Mouse (Mus musculus): ENCODE data around the gene Hspa12a. TPM values are rescaled to one million over a fixed set of nuclear protein-coding genes. Genes with fewer than 3 reads are reported as not detected.

Hspa12a gene
- polyA plus RNA-seq, 1 experiment from 2014 or later = 83.0 TPM

DNA sequence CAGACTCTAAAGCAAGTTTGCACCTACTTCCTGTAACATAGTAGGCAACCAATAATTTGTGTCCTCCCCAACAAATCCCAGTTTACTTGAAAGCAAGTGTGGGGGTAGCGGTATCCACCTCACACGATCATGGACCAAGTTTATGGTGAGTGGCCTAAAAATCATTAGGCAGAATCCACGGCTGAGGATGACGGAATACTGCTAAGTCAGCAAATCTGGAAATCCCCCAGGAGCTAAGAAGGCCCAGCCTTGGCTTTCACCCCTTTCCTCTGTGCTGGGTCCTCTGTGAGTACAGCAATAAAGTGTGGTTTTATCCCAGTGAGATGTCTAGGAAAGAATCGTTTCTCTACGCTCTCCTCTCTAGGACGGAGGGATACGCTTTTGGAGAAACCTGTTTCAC lies 11.3 kb upstream of the Hspa12a start:
- H3K4me2 ChIP-seq = no peak overlapping the region
- H3K4me1 ChIP-seq (replicated peaks) = no peaks in the 10 kb centered on the region
- ATAC-seq (ENCODE audit: low read depth) = no peak
- no peak overlapping the region for H3K4me3 ChIP-seq
- H3K9me3 ChIP-seq = no peaks in the 10 kb centered on the region
- H3K36me3 ChIP-seq = no peaks in the 10 kb centered on the region
- H3K27ac ChIP-seq (replicated peaks) = no peak overlapping the region
- peaks cover 72% of the 10 kb centered on the region for H3K27me3 ChIP-seq
- 88% methylated on average over 8 of the region's 8 CpGs for WGBS
- H3K9ac ChIP-seq = no peak overlapping the region

DNA sequence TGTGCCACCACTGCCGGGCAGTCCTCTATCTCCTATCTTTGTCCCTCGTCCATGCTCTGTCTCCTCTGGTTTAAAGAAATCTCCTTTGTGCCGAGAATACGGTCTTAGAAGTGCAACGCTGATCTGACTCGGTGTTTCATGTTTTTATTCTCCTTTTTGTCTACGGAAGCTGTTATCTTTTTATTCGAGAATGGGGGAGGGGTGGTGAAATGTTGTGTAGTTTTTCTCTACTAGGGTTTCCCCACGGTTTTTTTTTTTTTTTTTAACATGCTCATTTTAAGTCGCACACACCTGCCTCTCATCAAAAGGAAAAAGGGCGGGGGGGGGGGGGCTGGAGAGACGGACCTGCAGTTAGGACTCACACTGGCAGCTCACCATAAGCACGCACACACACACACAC lies 8.8 kb upstream of the Hspa12a start:
- Histone ChIP-seq H3K27ac (replicated peaks) (no peak overlapping the region), H3K27me3 (peaks cover 62% of the 10 kb centered on the region), H3K4me3 (no peak overlapping the region), H3K4me1 (replicated peaks) (no peaks in the 10 kb centered on the region), H3K9me3 (no peaks in the 10 kb centered on the region), H3K36me3 (no peaks in the 10 kb centered on the region), H3K9ac (no peak overlapping the region), H3K4me2 (no peak overlapping the region)
- 85% methylated on average over 13 of the region's 13 CpGs for WGBS
- no peak for ATAC-seq (ENCODE audit: low read depth)

DNA sequence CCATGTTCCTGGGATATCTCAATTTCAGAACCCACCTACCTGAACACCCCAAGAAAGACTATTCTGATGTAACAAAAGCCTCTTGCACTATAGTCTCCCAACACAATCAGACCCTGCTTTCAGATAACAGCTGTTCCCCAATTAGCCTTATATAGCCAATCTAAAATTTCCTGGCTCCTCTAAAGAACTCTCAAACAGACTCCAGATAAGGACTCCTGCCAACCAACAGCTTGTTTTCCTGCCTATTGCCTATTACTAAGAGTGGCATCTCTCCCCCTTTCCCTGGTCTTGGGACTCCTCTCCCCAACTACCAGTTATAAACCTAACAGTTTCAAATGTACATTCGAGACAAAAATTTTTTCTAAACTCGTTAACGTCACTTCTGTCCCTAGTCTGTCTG lies 8.1 kb upstream of the Hspa12a start:
- ATAC-seq (ENCODE audit: low read depth) = no peak
- Histone ChIP-seq H3K27me3 (peaks cover 69% of the 10 kb centered on the region), H3K27ac (replicated peaks) (no peak overlapping the region), H3K4me1 (replicated peaks) (no peaks in the 10 kb centered on the region), H3K36me3 (no peaks in the 10 kb centered on the region), H3K9ac (no peak overlapping the region), H3K4me3 (no peak overlapping the region), H3K4me2 (no peak overlapping the region), H3K9me3 (no peaks in the 10 kb centered on the region)
- 91% methylated on average over 3 of the region's 3 CpGs for WGBS

DNA sequence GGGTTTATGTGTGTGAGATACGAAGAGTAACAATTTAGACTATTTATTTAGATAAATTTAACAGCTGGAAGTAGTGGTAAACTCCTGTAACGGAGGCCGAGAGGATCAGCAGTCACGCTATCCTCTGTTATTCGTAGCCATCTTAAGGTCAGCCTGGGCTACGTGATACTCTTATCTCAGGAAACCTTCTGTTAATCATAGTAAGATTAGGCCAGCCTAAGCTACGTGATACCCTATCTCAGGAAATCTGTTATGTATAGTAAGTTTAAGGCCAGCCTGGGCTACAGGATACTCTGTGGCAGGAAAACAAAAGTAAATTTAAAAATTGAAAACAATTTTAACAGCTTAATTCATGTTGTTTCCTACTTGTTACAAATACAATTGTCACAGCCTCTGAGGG lies 2.5 kb upstream of the Hspa12a start:
- WGBS = 91% methylated on average over 7 of the region's 7 CpGs
- ATAC-seq (ENCODE audit: low read depth) = no peak
- Histone ChIP-seq H3K9me3 (no peaks in the 10 kb centered on the region), H3K27ac (replicated peaks) (no peak overlapping the region), H3K9ac (no peak overlapping the region), H3K36me3 (no peaks in the 10 kb centered on the region), H3K4me3 (no peak overlapping the region), H3K27me3 (peaks cover 52% of the 10 kb centered on the region), H3K4me1 (replicated peaks) (peaks cover 12% of the 10 kb centered on the region), H3K4me2 (no peak overlapping the region)

GRCm38 (mm10) chr19:58933062-58933461 lies 10.4 kb downstream of the Hspa12a start:
- H3K4me2 ChIP-seq = no peak overlapping the region
- no peaks in the 10 kb centered on the region for H3K36me3 ChIP-seq
- H3K9ac ChIP-seq = no peak overlapping the region
- H3K27ac ChIP-seq (replicated peaks) = no peak overlapping the region
- no peak overlapping the region for H3K4me3 ChIP-seq
- H3K27me3 ChIP-seq = peaks cover 83% of the 10 kb centered on the region
- H3K9me3 ChIP-seq = no peaks in the 10 kb centered on the region
- peaks cover 27% of the 10 kb centered on the region for H3K4me1 ChIP-seq (replicated peaks)
- no peak for ATAC-seq (ENCODE audit: low read depth)
- 6% methylated on average over 4 of the region's 4 CpGs for WGBS

DNA sequence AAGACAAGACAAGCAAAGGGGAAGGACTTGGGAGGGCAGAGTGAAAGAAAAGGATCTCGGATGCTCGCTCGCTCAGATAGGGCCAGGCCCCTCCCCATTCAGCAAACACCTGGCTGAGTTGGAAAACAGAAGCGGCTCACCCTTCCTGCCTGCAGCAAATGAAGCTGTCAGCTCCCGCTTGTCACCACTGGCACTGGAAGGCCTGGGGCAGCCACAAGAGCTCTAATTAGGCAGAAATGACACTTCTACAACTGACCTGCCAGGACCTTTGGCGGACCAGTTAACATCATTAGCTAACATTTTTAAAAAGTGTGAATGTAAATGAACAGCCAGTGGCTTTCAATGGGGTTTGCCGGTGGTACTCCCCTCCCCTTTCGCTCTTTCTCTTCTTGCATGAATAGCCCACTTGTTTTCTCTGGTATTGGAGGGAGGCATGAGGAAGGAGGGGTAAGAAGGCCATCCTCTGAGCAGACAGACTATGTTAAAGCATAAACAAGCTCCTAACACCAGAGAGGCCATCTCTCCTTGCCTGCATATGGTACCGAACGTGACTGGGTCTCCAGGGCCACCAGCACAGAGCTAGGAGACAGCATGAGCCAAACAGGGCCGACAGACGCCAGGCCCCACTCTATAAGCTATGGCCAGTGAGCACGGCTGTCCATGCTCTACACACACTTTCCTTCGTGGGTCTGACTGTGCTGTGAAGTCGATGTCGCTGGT lies 12.2 kb downstream of the Hspa12a start:
- Histone ChIP-seq H3K4me3 (no peak overlapping the region), H3K9me3 (no peaks in the 10 kb centered on the region), H3K4me1 (replicated peaks) (peaks cover 21% of the 10 kb centered on the region), H3K27ac (replicated peaks) (no peak overlapping the region), H3K9ac (0 out of 2 replicates have a peak overlapping the region, but pooled peaks have one; percentile 5), H3K27me3 (peaks cover 83% of the 10 kb centered on the region), H3K4me2 (no peak overlapping the region), H3K36me3 (no peaks in the 10 kb centered on the region)
- 16% methylated on average over 16 of the region's 16 CpGs for WGBS
- peak; percentile 43; the same call in 1 of the 2 replicates for ATAC-seq (ENCODE audit: low read depth)

- Histone ChIP-seq H3K27ac (replicated peaks) (no peak overlapping the region), H3K4me3 (no peak overlapping the region), H3K9ac (no peak overlapping the region), H3K4me2 (peak overlapping the region; percentile 33; the same call in 1 of the 2 replicates), H3K36me3 (no peaks in the 10 kb centered on the region), H3K9me3 (no peaks in the 10 kb centered on the region), H3K4me1 (replicated peaks) (peaks cover 8% of the 10 kb centered on the region), H3K27me3 (peaks cover 46% of the 10 kb centered on the region)
- WGBS = 28% methylated on average over 7 of the region's 7 CpGs
- no peak for ATAC-seq (ENCODE audit: low read depth)
Measured at GRCm38 (mm10) chr19:58919148-58919547, 24.3 kb downstream of the Hspa12a start.

DNA sequence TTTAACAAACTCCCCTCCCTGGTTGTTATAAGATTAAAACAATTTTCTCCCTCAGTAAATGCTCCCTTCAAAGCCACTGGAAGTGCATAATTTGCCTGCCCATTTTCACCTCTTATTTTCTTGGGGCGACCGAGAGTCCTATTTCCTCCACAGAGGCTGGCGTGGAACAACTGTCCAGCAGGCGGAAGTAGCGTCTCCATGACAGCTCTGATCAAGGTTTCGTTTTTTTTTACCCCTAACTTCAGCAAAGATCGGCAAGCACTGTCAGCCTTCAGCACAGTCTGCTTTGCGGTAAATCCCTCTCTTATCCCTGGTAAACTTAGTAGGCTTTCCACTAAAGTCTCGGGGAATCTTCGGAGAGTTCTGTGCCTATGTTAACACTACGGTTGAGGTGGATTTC lies 24.9 kb downstream of the Hspa12a start:
- H3K4me3 ChIP-seq = 0 out of 2 replicates have a peak overlapping the region, but pooled peaks have one; percentile 5
- ATAC-seq (ENCODE audit: low read depth) = no peak
- WGBS = 26% methylated on average over 11 of the region's 11 CpGs
- H3K4me1 ChIP-seq (replicated peaks) = peaks cover 8% of the 10 kb centered on the region
- H3K9ac ChIP-seq = no peak overlapping the region
- peaks cover 51% of the 10 kb centered on the region for H3K27me3 ChIP-seq
- no peaks in the 10 kb centered on the region for H3K9me3 ChIP-seq
- H3K27ac ChIP-seq (replicated peaks) = no peak overlapping the region
- H3K36me3 ChIP-seq = no peaks in the 10 kb centered on the region
- peak overlapping the region; percentile 33 for H3K4me2 ChIP-seq

DNA sequence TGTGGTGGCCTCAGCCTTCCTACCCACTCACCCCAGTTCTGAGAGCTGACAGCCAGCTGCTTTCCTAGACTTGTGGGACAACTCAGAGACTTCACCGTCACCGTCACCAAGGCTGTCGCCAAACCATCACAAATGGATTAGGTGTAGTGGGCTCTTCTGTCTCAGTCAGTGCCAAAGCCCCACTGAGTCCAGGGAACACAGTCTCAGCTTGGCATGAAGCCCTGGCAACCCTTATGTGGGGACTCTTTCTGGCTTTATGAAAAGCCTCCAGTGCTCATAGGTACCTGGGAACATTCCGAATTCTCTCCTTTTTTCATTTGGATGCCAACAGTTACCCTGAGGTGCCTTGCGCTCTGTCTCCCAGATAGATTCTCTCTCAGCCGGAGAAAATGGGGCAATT lies 30.2 kb downstream of the Hspa12a start:
- no peak overlapping the region for H3K4me3 ChIP-seq
- H3K36me3 ChIP-seq = no peaks in the 10 kb centered on the region
- H3K4me1 ChIP-seq (replicated peaks) = 0 out of 2 replicates have a peak, but pooled peaks cover 7% of the 10 kb centered on the region
- H3K27ac ChIP-seq (replicated peaks) = no peak overlapping the region
- 85% methylated on average over 6 of the region's 6 CpGs for WGBS
- H3K9me3 ChIP-seq = no peaks in the 10 kb centered on the region
- ATAC-seq (ENCODE audit: low read depth) = no peak
- H3K27me3 ChIP-seq = peaks cover 58% of the 10 kb centered on the region
- H3K4me2 ChIP-seq = no peak overlapping the region
- no peak overlapping the region for H3K9ac ChIP-seq

- Histone ChIP-seq H3K27ac (replicated peaks) (no peak overlapping the region), H3K4me2 (peak overlapping the region; percentile 58), H3K4me1 (replicated peaks) (0 out of 2 replicates have a peak, but pooled peaks cover 7% of the 10 kb centered on the region), H3K36me3 (no peaks in the 10 kb centered on the region), H3K9me3 (no peaks in the 10 kb centered on the region), H3K27me3 (peaks cover 47% of the 10 kb centered on the region), H3K4me3 (peak overlapping the region; percentile 37), H3K9ac (peak overlapping the region; percentile 62)
- 11% methylated on average over 9 of the region's 9 CpGs for WGBS
- peak; percentile 80 for ATAC-seq (ENCODE audit: low read depth)
Measured at GRCm38 (mm10) chr19:58911386-58911785, 32.1 kb downstream of the Hspa12a start.

GRCm38 (mm10) chr19:58910941-58911368 lies 32.5 kb downstream of the Hspa12a start:
- Histone ChIP-seq H3K27ac (replicated peaks) (no peak overlapping the region), H3K9me3 (no peaks in the 10 kb centered on the region), H3K4me3 (peak overlapping the region; percentile 37), H3K36me3 (no peaks in the 10 kb centered on the region), H3K4me2 (peak overlapping the region; percentile 58), H3K27me3 (peaks cover 47% of the 10 kb centered on the region), H3K4me1 (replicated peaks) (0 out of 2 replicates have a peak, but pooled peaks cover 7% of the 10 kb centered on the region), H3K9ac (peak overlapping the region; percentile 62)
- WGBS = 3% methylated on average over 11 of the region's 11 CpGs
- ATAC-seq (ENCODE audit: low read depth) = peak; percentile 76

DNA sequence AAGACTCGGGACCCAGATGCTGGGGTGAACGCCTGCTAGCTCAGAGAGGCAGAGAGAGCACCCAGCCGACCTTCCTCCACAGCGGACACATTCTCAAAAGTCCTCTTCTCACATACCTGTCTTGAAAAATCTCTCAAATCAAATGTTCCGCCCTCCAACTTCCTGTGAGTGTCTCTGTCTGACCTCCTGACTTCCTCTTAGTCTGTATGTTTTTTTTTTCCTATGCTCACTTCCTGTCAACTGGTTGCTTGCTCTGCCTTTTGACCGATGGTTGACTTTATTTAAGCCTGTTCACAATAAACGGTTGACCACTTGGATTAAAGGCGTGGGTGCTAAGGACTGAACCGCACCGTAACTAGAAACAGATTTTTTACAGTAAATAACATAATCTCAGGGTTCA lies 35.4 kb downstream of the Hspa12a start:
- H3K9me3 ChIP-seq = no peaks in the 10 kb centered on the region
- peaks cover 12% of the 10 kb centered on the region; the same call in 1 of the 2 replicates for H3K4me1 ChIP-seq (replicated peaks)
- H3K27me3 ChIP-seq = peaks cover 33% of the 10 kb centered on the region
- H3K9ac ChIP-seq = no peak overlapping the region
- no peak overlapping the region for H3K27ac ChIP-seq (replicated peaks)
- H3K36me3 ChIP-seq = no peaks in the 10 kb centered on the region
- WGBS = 90% methylated on average over 10 of the region's 10 CpGs
- no peak overlapping the region for H3K4me2 ChIP-seq
- no peak overlapping the region for H3K4me3 ChIP-seq
- no peak for ATAC-seq (ENCODE audit: low read depth)

DNA sequence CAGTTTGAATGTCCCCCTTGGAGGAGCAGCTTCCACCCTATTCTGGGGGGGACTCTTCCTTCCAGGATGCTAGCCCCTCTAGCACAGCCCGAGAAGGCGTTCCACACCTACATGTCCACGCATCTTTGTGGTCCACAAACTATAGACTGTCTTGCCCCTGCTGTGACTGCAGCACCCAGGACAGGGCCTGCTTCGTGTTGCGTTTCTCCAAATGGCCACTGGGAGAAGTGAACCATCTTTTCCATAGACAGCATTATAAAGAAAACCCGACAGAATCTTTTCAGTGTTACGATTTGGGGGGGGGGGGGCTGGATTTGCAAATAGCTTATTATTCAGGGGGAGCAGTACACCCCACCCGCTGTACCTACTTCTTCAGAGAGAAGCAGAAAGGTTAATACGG lies 36.8 kb downstream of the Hspa12a start:
- 46% methylated on average over 9 of the region's 9 CpGs for WGBS
- Histone ChIP-seq H3K27me3 (peaks cover 20% of the 10 kb centered on the region), H3K4me1 (replicated peaks) (peaks cover 12% of the 10 kb centered on the region; the same call in 1 of the 2 replicates), H3K4me3 (no peak overlapping the region), H3K27ac (replicated peaks) (no peak overlapping the region), H3K9ac (no peak overlapping the region), H3K36me3 (no peaks in the 10 kb centered on the region), H3K9me3 (no peaks in the 10 kb centered on the region), H3K4me2 (no peak overlapping the region)
- ATAC-seq (ENCODE audit: low read depth) = no peak

Data from neural tube, embryonic 13.5 days (tissue).